Mouse (Mus musculus) central nervous system, embryonic 14 days (tissue): ENCODE measurements around the gene Clec1b. TPM values are rescaled to one million over a fixed set of nuclear protein-coding genes. Genes with fewer than 3 reads are reported as not detected.

Source experiments
- polyA plus RNA-seq: library from polyadenylated mRNA; depleted of rRNA; stranded (reverse); fragments of >200 nt; gene quantifications from 2 replicates; pipeline ENCODE4 v1.2.3, GENCODE M21; 2012; rRNA removed

Clec1b gene
- 1.7 TPM in 2 replicates for polyA plus RNA-seq

DNA sequence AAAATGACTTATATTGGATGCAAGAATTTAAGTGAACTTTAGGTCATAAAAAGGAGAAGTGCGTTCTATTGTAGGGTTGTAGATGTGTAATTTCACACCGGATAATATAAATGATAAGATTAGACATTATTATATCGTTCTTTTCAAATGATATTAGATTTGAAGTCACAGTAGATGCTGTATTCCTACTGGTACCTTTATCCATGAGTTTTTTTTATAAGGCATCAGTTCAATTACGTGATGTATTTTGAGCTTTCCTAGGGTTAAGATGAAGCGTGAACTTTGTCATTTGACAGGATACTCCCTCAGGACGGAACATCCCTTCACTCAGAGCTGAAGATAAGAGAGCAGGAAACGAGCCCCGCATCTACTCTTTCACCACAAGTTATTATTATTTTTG, at the start of gene Clec1b:
Clec1b (plus strand) TSS at position 301 of the 400 bp plus-strand sequence.

DNA sequence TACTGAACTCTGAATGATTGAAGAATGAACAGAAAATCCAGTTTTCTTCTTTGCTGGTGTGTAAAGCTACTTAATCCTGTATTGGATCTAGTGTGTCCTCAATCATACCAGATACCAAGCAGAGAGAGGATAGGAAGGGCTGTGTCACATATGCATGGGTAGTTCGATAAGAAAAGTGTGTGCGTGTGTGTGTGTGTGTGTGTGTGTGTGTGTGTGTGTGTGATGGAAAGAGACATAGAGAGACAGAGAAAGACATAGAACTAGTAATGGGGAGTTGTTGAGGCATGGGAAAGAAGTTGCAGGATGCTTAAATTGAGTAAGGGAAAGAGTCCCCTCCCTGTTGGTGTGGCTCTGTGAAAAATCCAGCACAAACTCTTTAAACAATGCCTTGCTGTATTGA, 11.3 kb upstream of the Clec1b start, which contains the start of gene Clec12b:
Clec12b (minus strand) TSS at position 101 of the 400 bp plus-strand sequence.

DNA sequence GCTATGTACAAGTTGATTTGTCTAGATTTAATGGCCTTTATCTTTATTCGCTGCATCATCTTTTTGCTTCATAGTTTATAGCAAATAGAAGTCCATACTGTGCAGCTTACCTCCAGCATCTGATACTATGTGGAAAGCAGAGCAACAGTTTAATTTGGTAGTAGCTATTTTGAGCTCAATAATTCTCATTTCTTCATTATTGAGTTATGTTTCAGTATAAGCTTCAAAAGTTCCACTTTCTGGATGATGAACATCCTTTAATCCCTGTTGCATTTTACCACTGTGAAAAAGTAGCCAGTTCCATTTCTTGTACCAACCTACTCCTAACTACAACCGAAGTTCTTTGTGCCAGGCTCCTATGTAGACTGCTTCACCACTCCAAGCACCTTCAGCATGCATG, 11.5 kb downstream of the Clec1b start, which contains the start of gene Clec9a:
Clec9a (plus strand) TSS at position 301 of the 400 bp plus-strand sequence.

DNA sequence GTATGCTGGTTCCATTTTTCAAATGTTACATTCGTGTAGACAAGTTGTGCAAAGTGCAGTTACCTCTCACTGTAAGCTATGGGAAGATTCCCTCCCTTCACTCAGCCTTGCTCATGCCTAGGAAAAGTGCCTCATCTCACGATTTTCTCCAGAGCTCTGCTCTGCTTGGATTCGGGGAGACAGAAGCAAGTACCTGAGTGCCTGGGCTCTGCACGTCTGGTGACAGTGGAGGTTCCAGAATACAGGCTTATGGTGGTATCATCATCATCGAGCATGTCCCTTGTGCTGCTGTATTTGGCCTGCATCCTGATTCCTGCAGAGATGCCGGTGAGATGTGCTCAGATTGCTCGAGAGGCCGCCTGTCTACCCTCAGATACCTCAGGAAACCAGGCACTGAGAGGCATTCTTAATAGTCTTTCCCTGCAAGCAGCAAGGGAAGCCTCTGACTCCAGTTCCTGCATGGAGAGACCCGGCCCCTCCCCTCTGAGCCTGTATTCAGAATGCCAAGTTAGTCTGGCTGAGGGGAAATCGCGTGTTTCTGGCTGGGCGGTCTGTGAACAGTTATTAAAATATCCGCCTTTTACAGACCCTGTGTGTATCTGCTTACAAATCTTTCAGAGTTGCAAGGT, 54.4 kb downstream of the Clec1b start, which contains the start of gene Clec1a:
Clec1a (minus strand) TSS at position 590 of the 629 bp plus-strand sequence.

Other genes with a start within 250 kb of the Clec1b start
- gene Clec2d, start 216.7 kb upstream of the Clec1b start, polyA plus RNA-seq: 7.1 and 8.3 TPM in 2 replicates
- gene Cd69, start 121.9 kb upstream of the Clec1b start, polyA plus RNA-seq: 0.10 and 0.49 TPM in 2 replicates
- gene 4922502D21Rik, start 65.5 kb upstream of the Clec1b start, polyA plus RNA-seq: 0.09 TPM in 1 of 2 replicates, not detected in the other
- gene Clec12a, start 54.6 kb upstream of the Clec1b start, polyA plus RNA-seq: 0.43 and 0.61 TPM in 2 replicates
- 0.09 and 0.12 TPM in 2 replicates for gene Clec12b, start 11.4 kb upstream of the Clec1b start, polyA plus RNA-seq
- 0.26 and 0.66 TPM in 2 replicates for gene Clec9a, start 11.6 kb downstream of the Clec1b start, polyA plus RNA-seq
- 0.70 and 0.99 TPM in 2 replicates for gene Clec1a, start 54.7 kb downstream of the Clec1b start, polyA plus RNA-seq
- gene Olr1, start 109.9 kb downstream of the Clec1b start, polyA plus RNA-seq: 0.05 and 0.06 TPM in 2 replicates
- gene Tmem52b, start 115.3 kb downstream of the Clec1b start, polyA plus RNA-seq: 0.03 TPM in 1 of 2 replicates, not detected in the other
- 147 and 162 TPM in 2 replicates for gene Gabarapl1, start 135.9 kb downstream of the Clec1b start, polyA plus RNA-seq
- gene Klre1, start 180.6 kb downstream of the Clec1b start, polyA plus RNA-seq: 0.06 and 0.15 TPM in 2 replicates
- gene Klrd1, start 194.5 kb downstream of the Clec1b start, polyA plus RNA-seq: 0.23 TPM in 1 of 2 replicates, not detected in the other
- 0.15 and 0.29 TPM in 2 replicates for gene Klrk1, start 226.6 kb downstream of the Clec1b start, polyA plus RNA-seq
- gene Klrc3, start 246.0 kb downstream of the Clec1b start, polyA plus RNA-seq: not detected in 2 replicates